Mouse (Mus musculus): ENCODE data around the gene Nf1. TPM values are rescaled to one million over a fixed set of nuclear protein-coding genes. Genes with fewer than 3 reads are reported as not detected.
"Not testable (repeated sequence)": the region's sequence is repeated elsewhere in the genome, so short reads cannot be mapped to it uniquely, and the experiment has no call there.

The Nf1 gene
- polyA plus RNA-seq, 1 experiment from 2014 or later, result 6.6 TPM

DNA sequence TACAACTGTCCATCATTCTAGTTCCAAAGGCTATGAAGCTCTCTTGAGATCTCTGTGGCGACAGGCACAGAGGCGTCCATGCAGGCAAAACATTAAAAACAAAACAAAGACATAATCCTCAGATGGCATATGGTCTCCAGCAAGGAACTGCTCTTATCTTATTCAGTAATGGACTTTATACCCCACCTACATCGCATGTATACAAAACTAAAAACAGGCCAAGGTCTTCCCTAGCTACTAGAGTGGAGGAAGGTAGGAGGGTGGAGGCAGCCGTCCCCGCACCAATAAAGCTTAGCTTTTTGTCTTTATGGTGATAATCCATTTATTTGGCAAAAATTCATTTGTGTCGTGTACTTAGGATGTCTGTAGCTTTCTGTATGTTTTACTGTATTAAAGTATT lies 36.4 kb upstream of the Nf1 start:
- Histone ChIP-seq H3K9me3 (ENCODE audit: low read length) (no peaks in the 10 kb centered on the region), H3K4me3 (ENCODE audit: low read length) (no peak overlapping the region), H3K27me3 (ENCODE audit: insufficient read depth, low read length) (no peaks in the 10 kb centered on the region; the same call in 1 of the 2 replicates), H3K27ac (ENCODE audit: low read length) (no peak overlapping the region), H3K4me1 (ENCODE audit: insufficient read depth, low read length) (peaks cover 28% of the 10 kb centered on the region), H3K4me2 (replicated peaks; ENCODE audit: low read depth, low read length) (no peak overlapping the region), H3K36me3 (ENCODE audit: insufficient read depth, low read length) (no peaks in the 10 kb centered on the region), H3K9ac (replicated peaks; ENCODE audit: low read length) (no peak overlapping the region)
- ATAC-seq (ENCODE audit: low FRiP score, low TSS enrichment), result no peak
- WGBS, result 83% methylated on average over 6 of the region's 6 CpGs

DNA sequence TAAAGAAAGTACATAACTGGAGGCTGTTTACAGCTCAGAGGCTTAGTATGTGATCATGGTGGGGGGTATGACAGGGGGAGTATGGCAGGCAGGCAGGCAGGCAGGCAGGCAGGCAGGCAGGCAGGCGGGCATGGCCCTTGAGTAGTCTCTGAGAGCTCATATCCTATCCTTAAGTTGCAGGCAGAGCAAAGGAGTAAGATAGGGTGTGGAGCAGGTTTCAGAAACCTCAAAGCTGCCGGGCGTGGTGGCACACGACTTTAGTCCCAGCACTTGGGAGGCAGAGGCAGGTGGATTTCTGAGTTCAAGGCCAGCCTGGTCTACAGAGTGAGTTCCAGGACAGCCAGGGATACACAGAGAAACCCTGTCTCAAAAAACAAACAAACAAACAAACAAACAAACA lies 35.2 kb upstream of the Nf1 start:
- not testable (repeated sequence) for H3K4me2 ChIP-seq (replicated peaks; ENCODE audit: low read depth, low read length); H3K9me3 ChIP-seq (ENCODE audit: low read length); ATAC-seq (ENCODE audit: low FRiP score, low TSS enrichment); H3K27me3 ChIP-seq (ENCODE audit: insufficient read depth, low read length); H3K27ac ChIP-seq (ENCODE audit: low read length); H3K9ac ChIP-seq (replicated peaks; ENCODE audit: low read length); H3K36me3 ChIP-seq (ENCODE audit: insufficient read depth, low read length); H3K4me3 ChIP-seq (ENCODE audit: low read length)
- WGBS, result 95% methylated on average over 4 of the region's 4 CpGs
- H3K4me1 ChIP-seq (ENCODE audit: insufficient read depth, low read length), result peaks cover 32% of the 10 kb centered on the region

- ATAC-seq (ENCODE audit: low FRiP score, low TSS enrichment), result no peak
- no peak overlapping the region for H3K9ac ChIP-seq (replicated peaks; ENCODE audit: low read length)
These were observed 33.7 kb upstream of the Nf1 start for GRCm38 (mm10) chr11:79305697-79306340.

GRCm38 (mm10) chr11:79306510-79306909 lies 33.0 kb upstream of the Nf1 start:
- H3K27ac ChIP-seq (ENCODE audit: low read length), result peak overlapping the region; percentile 83
- peaks cover 32% of the 10 kb centered on the region for H3K4me1 ChIP-seq (ENCODE audit: insufficient read depth, low read length)
- WGBS, result 27% methylated on average over 7 of the region's 7 CpGs
- no peaks in the 10 kb centered on the region; the same call in 1 of the 2 replicates for H3K27me3 ChIP-seq (ENCODE audit: insufficient read depth, low read length)
- H3K9me3 ChIP-seq (ENCODE audit: low read length), result no peaks in the 10 kb centered on the region
- peak; percentile 75 for ATAC-seq (ENCODE audit: low FRiP score, low TSS enrichment)
- no peaks in the 10 kb centered on the region for H3K36me3 ChIP-seq (ENCODE audit: insufficient read depth, low read length)
- no peak overlapping the region for H3K4me3 ChIP-seq (ENCODE audit: low read length)
- H3K9ac ChIP-seq (replicated peaks; ENCODE audit: low read length), result 0 out of 2 replicates have a peak overlapping the region, but pooled peaks have one; percentile 39
- no peak overlapping the region for H3K4me2 ChIP-seq (replicated peaks; ENCODE audit: low read depth, low read length)

More at GRCm38 (mm10) chr11:79305697-79306340, 33.7 kb upstream of the Nf1 start:
- Histone ChIP-seq H3K27me3 (ENCODE audit: insufficient read depth, low read length) (no peaks in the 10 kb centered on the region; the same call in 1 of the 2 replicates), H3K4me2 (replicated peaks; ENCODE audit: low read depth, low read length) (no peak overlapping the region), H3K4me3 (ENCODE audit: low read length) (no peak overlapping the region), H3K36me3 (ENCODE audit: insufficient read depth, low read length) (no peaks in the 10 kb centered on the region), H3K4me1 (ENCODE audit: insufficient read depth, low read length) (peaks cover 32% of the 10 kb centered on the region), H3K9me3 (ENCODE audit: low read length) (no peaks in the 10 kb centered on the region), H3K27ac (ENCODE audit: low read length) (peak overlapping the region; percentile 83)
- WGBS, result 57% methylated on average over 9 of the region's 9 CpGs

DNA sequence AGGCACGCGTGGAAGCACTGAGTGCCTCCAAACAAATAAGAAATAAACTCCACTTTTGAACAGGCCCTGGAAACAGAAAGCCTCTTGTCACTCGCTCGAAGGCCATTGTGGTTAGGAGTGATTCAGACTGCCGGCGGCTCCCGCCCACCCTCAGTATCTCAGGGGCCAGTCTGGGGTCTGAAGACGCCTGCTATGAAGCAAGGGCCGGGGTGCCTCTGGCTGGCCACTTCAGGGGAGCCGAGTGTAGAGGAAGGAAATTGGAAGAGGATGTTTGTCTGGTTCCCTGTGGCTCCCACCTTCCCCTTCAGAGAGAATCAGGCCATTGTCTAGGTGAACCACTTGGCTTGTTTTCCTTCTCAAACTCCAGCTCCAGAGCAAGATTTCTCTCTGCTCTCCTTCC lies 32.5 kb upstream of the Nf1 start:
- Histone ChIP-seq H3K9ac (replicated peaks; ENCODE audit: low read length) (peak overlapping the region; percentile 39), H3K36me3 (ENCODE audit: insufficient read depth, low read length) (no peaks in the 10 kb centered on the region), H3K4me3 (ENCODE audit: low read length) (no peak overlapping the region), H3K4me1 (ENCODE audit: insufficient read depth, low read length) (peaks cover 32% of the 10 kb centered on the region), H3K9me3 (ENCODE audit: low read length) (no peaks in the 10 kb centered on the region), H3K27ac (ENCODE audit: low read length) (peak overlapping the region; percentile 83), H3K4me2 (replicated peaks; ENCODE audit: low read depth, low read length) (no peak overlapping the region), H3K27me3 (ENCODE audit: insufficient read depth, low read length) (no peaks in the 10 kb centered on the region; the same call in 1 of the 2 replicates)
- 22% methylated on average over 10 of the region's 10 CpGs for WGBS
- 0 out of 2 replicates have a peak, but pooled peaks have one; percentile 50 for ATAC-seq (ENCODE audit: low FRiP score, low TSS enrichment)

GRCm38 (mm10) chr11:79307560-79308200 lies 31.8 kb upstream of the Nf1 start:
- Histone ChIP-seq H3K36me3 (ENCODE audit: insufficient read depth, low read length) (no peaks in the 10 kb centered on the region), H3K4me1 (ENCODE audit: insufficient read depth, low read length) (peaks cover 32% of the 10 kb centered on the region), H3K9ac (replicated peaks; ENCODE audit: low read length) (no peak overlapping the region), H3K27me3 (ENCODE audit: insufficient read depth, low read length) (no peaks in the 10 kb centered on the region; the same call in 1 of the 2 replicates), H3K9me3 (ENCODE audit: low read length) (no peaks in the 10 kb centered on the region), H3K27ac (ENCODE audit: low read length) (peak overlapping the region; percentile 83), H3K4me2 (replicated peaks; ENCODE audit: low read depth, low read length) (no peak overlapping the region), H3K4me3 (ENCODE audit: low read length) (no peak overlapping the region)
- ATAC-seq (ENCODE audit: low FRiP score, low TSS enrichment), result no peak
- 43% methylated on average over 9 of the region's 9 CpGs for WGBS

GRCm38 (mm10) chr11:79310467-79310866 lies 29.0 kb upstream of the Nf1 start:
- H3K27me3 ChIP-seq (ENCODE audit: insufficient read depth, low read length), result no peaks in the 10 kb centered on the region

GRCm38 (mm10) chr11:79316807-79317345 lies 22.6 kb upstream of the Nf1 start:
- Histone ChIP-seq H3K9me3 (ENCODE audit: low read length) (no peaks in the 10 kb centered on the region), H3K36me3 (ENCODE audit: insufficient read depth, low read length) (no peaks in the 10 kb centered on the region), H3K4me2 (replicated peaks; ENCODE audit: low read depth, low read length) (no peak overlapping the region), H3K27ac (ENCODE audit: low read length) (no peak overlapping the region), H3K9ac (replicated peaks; ENCODE audit: low read length) (no peak overlapping the region), H3K27me3 (ENCODE audit: insufficient read depth, low read length) (no peaks in the 10 kb centered on the region), H3K4me1 (ENCODE audit: insufficient read depth, low read length) (no peaks in the 10 kb centered on the region), H3K4me3 (ENCODE audit: low read length) (no peak overlapping the region)
- 67% methylated on average over 8 of the region's 8 CpGs for WGBS
- no peak for ATAC-seq (ENCODE audit: low FRiP score, low TSS enrichment)

More at GRCm38 (mm10) chr11:79310467-79310866, 29.0 kb upstream of the Nf1 start:
- no peaks in the 10 kb centered on the region for H3K9me3 ChIP-seq (ENCODE audit: low read length)
- H3K27ac ChIP-seq (ENCODE audit: low read length), result no peak overlapping the region
- no peaks in the 10 kb centered on the region for H3K36me3 ChIP-seq (ENCODE audit: insufficient read depth, low read length)
- no peak overlapping the region for H3K4me3 ChIP-seq (ENCODE audit: low read length)
- no peak overlapping the region for H3K4me2 ChIP-seq (replicated peaks; ENCODE audit: low read depth, low read length)
- 80% methylated on average over 5 of the region's 5 CpGs for WGBS
- H3K9ac ChIP-seq (replicated peaks; ENCODE audit: low read length), result no peak overlapping the region
- peaks cover 30% of the 10 kb centered on the region for H3K4me1 ChIP-seq (ENCODE audit: insufficient read depth, low read length)
- no peak for ATAC-seq (ENCODE audit: low FRiP score, low TSS enrichment)

DNA sequence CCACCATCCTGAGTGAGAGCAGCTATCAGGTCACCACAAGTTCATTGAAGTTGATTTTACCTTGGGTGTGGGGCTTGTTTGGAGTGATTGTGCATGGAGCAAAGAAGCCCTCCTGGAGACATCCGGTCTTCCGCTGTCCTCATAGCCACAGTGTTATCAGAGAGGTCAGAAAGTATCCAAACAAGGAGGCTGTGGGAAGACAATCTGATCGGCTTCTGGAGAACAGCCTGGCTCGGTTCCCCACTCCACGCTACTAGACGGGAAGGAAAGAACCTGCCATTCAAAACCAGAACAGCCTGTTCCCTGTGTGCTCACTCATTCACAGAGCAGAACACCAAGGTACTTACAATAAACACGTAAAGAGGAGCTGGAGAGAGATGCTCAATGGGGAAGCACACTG lies 19.7 kb upstream of the Nf1 start:
- 73% methylated on average over 7 of the region's 7 CpGs for WGBS
- Histone ChIP-seq H3K27me3 (ENCODE audit: insufficient read depth, low read length) (no peaks in the 10 kb centered on the region), H3K4me1 (ENCODE audit: insufficient read depth, low read length) (0 out of 2 replicates have a peak, but pooled peaks cover 3% of the 10 kb centered on the region), H3K9ac (replicated peaks; ENCODE audit: low read length) (no peak overlapping the region), H3K4me3 (ENCODE audit: low read length) (no peak overlapping the region), H3K4me2 (replicated peaks; ENCODE audit: low read depth, low read length) (no peak overlapping the region), H3K36me3 (ENCODE audit: insufficient read depth, low read length) (no peaks in the 10 kb centered on the region), H3K27ac (ENCODE audit: low read length) (no peak overlapping the region), H3K9me3 (ENCODE audit: low read length) (no peaks in the 10 kb centered on the region)
- no peak for ATAC-seq (ENCODE audit: low FRiP score, low TSS enrichment)
